Mouse (Mus musculus): ENCODE measurements around the gene Eif4g1.

The Eif4g1 gene

GRCm38 (mm10) chr16:20726384-20726783 is 58.3 kb downstream of the Eif4g1 start:
- peak; percentile 91 for DNase-seq (ENCODE audit: low read depth, low spot score)

- no peak for DNase-seq (ENCODE audit: low read depth, low spot score)
Observed at GRCm38 (mm10) chr16:20730293-20730711, 62.2 kb downstream of the Eif4g1 start.

GRCm38 (mm10) chr16:20731688-20732087 is 63.6 kb downstream of the Eif4g1 start:
- DNase-seq (ENCODE audit: low read depth, low spot score), result no peak

GRCm38 (mm10) chr16:20732251-20732924 is 64.3 kb downstream of the Eif4g1 start:
- no peak for DNase-seq (ENCODE audit: low read depth, low spot score)

- peak; percentile 25 for DNase-seq (ENCODE audit: low read depth, low spot score)
Observed at GRCm38 (mm10) chr16:20732925-20733730, 65.0 kb downstream of the Eif4g1 start, which contains the start of gene Chrd. Chrd (plus strand) TSS chr16:20733127.

- DNase-seq (ENCODE audit: low read depth, low spot score), result no peak
Observed at GRCm38 (mm10) chr16:20733731-20734730, 65.9 kb downstream of the Eif4g1 start, which contains the start of gene Thpo. Thpo (minus strand) TSS chr16:20734511.

- DNase-seq (ENCODE audit: low read depth, low spot score), result no peak
Observed at GRCm38 (mm10) chr16:20735651-20736050, 67.5 kb downstream of the Eif4g1 start.

- no peak for DNase-seq (ENCODE audit: low read depth, low spot score)
Observed at GRCm38 (mm10) chr16:20736168-20736567, 68.1 kb downstream of the Eif4g1 start.

- no peak for DNase-seq (ENCODE audit: low read depth, low spot score)
Observed at GRCm38 (mm10) chr16:20736823-20737222, 68.7 kb downstream of the Eif4g1 start.

- DNase-seq (ENCODE audit: low read depth, low spot score), result no peak
Observed at GRCm38 (mm10) chr16:20739845-20740244, 71.7 kb downstream of the Eif4g1 start.

Data from 3T3-L1 (cell line).